Mouse (Mus musculus): Measurements from ENCODE around the gene Rab20. TPM values are rescaled to one million over a fixed set of nuclear protein-coding genes. Genes with fewer than 3 reads are reported as not detected.

Rab20 gene
- polyA plus RNA-seq, 1 experiment from 2014 or later = 28.1 TPM

GRCm38 (mm10) chr8:11421968-11422367 is 56.5 kb downstream of the Rab20 start:
- Histone ChIP-seq H3K4me1 (peaks cover 31% of the 10 kb centered on the region), H3K27ac (replicated peaks) (no peak overlapping the region; the same call in 1 of the 2 replicates), H3K27me3 (replicated peaks) (no peaks in the 10 kb centered on the region), H3K4me3 (no peak overlapping the region), H3K36me3 (peaks cover 63% of the 10 kb centered on the region), H3K9me3 (no peaks in the 10 kb centered on the region), H3K9ac (no peak overlapping the region), H3K4me2 (no peak overlapping the region)
- no peak for ATAC-seq (ENCODE audit: extremely low read depth, insufficient number of reproducible peaks, low FRiP score, low TSS enrichment)
- 46% methylated on average over 6 of the region's 6 CpGs for WGBS

- Histone ChIP-seq H3K4me3 (no peak overlapping the region), H3K27me3 (replicated peaks) (no peaks in the 10 kb centered on the region), H3K4me2 (no peak overlapping the region), H3K27ac (replicated peaks) (no peak overlapping the region), H3K36me3 (peaks cover 62% of the 10 kb centered on the region), H3K9ac (no peak overlapping the region), H3K9me3 (no peaks in the 10 kb centered on the region), H3K4me1 (peaks cover 31% of the 10 kb centered on the region)
- 57% methylated on average over 14 of the region's 14 CpGs for WGBS
- no peak for ATAC-seq (ENCODE audit: extremely low read depth, insufficient number of reproducible peaks, low FRiP score, low TSS enrichment)
Measured at GRCm38 (mm10) chr8:11421105-11421504, 57.4 kb downstream of the Rab20 start.

GRCm38 (mm10) chr8:11419645-11420044 is 58.9 kb downstream of the Rab20 start:
- peak; percentile 51; the same call in 1 of the 2 replicates for ATAC-seq (ENCODE audit: extremely low read depth, insufficient number of reproducible peaks, low FRiP score, low TSS enrichment)
- peaks cover 62% of the 10 kb centered on the region for H3K36me3 ChIP-seq
- H3K9me3 ChIP-seq = no peaks in the 10 kb centered on the region
- peak overlapping the region; percentile 53 for H3K27ac ChIP-seq (replicated peaks)
- H3K4me1 ChIP-seq = peaks cover 31% of the 10 kb centered on the region
- no peak overlapping the region for H3K4me3 ChIP-seq
- no peak overlapping the region for H3K4me2 ChIP-seq
- WGBS = 12% methylated on average over 2 of the region's 2 CpGs
- no peak overlapping the region for H3K9ac ChIP-seq
- H3K27me3 ChIP-seq (replicated peaks) = no peaks in the 10 kb centered on the region

GRCm38 (mm10) chr8:11419232-11419631 is 59.3 kb downstream of the Rab20 start:
- peak overlapping the region; percentile 53 for H3K27ac ChIP-seq (replicated peaks)
- no peak for ATAC-seq (ENCODE audit: extremely low read depth, insufficient number of reproducible peaks, low FRiP score, low TSS enrichment)
- no peak overlapping the region for H3K4me2 ChIP-seq
- 34% methylated on average over 6 of the region's 6 CpGs for WGBS
- no peak overlapping the region for H3K4me3 ChIP-seq
- 0 out of 2 replicates have a peak overlapping the region, but pooled peaks have one; percentile 6 for H3K9ac ChIP-seq
- H3K4me1 ChIP-seq = peaks cover 35% of the 10 kb centered on the region
- no peaks in the 10 kb centered on the region for H3K9me3 ChIP-seq
- H3K27me3 ChIP-seq (replicated peaks) = no peaks in the 10 kb centered on the region
- H3K36me3 ChIP-seq = peaks cover 63% of the 10 kb centered on the region

- Histone ChIP-seq H3K9me3 (no peaks in the 10 kb centered on the region), H3K4me1 (peaks cover 50% of the 10 kb centered on the region), H3K36me3 (peaks cover 64% of the 10 kb centered on the region), H3K9ac (no peak overlapping the region), H3K4me2 (no peak overlapping the region), H3K27me3 (replicated peaks) (no peaks in the 10 kb centered on the region), H3K4me3 (no peak overlapping the region), H3K27ac (replicated peaks) (no peak overlapping the region)
- WGBS = 74% methylated on average over 13 of the region's 13 CpGs
- no peak for ATAC-seq (ENCODE audit: extremely low read depth, insufficient number of reproducible peaks, low FRiP score, low TSS enrichment)
Measured at GRCm38 (mm10) chr8:11417762-11418161, 60.7 kb downstream of the Rab20 start.

- ATAC-seq (ENCODE audit: extremely low read depth, insufficient number of reproducible peaks, low FRiP score, low TSS enrichment) = no peak
- Histone ChIP-seq H3K36me3 (peaks cover 68% of the 10 kb centered on the region), H3K27me3 (replicated peaks) (no peaks in the 10 kb centered on the region), H3K4me2 (no peak overlapping the region), H3K9ac (no peak overlapping the region), H3K27ac (replicated peaks) (no peak overlapping the region), H3K4me3 (no peak overlapping the region), H3K9me3 (no peaks in the 10 kb centered on the region), H3K4me1 (peaks cover 48% of the 10 kb centered on the region)
- WGBS = 78% methylated on average over 10 of the region's 10 CpGs
Measured at GRCm38 (mm10) chr8:11415089-11415488, 63.4 kb downstream of the Rab20 start.

GRCm38 (mm10) chr8:11414304-11414703 is 64.2 kb downstream of the Rab20 start:
- peaks cover 76% of the 10 kb centered on the region for H3K36me3 ChIP-seq

GRCm38 (mm10) chr8:11412450-11412849 is 66.1 kb downstream of the Rab20 start:
- ATAC-seq (ENCODE audit: extremely low read depth, insufficient number of reproducible peaks, low FRiP score, low TSS enrichment) = no peak
- Histone ChIP-seq H3K4me3 (no peak overlapping the region), H3K27me3 (replicated peaks) (no peaks in the 10 kb centered on the region), H3K27ac (replicated peaks) (no peak overlapping the region), H3K36me3 (peaks cover 87% of the 10 kb centered on the region), H3K9me3 (no peaks in the 10 kb centered on the region), H3K4me2 (no peak overlapping the region), H3K4me1 (peaks cover 33% of the 10 kb centered on the region), H3K9ac (no peak overlapping the region)
- 47% methylated on average over 5 of the region's 5 CpGs for WGBS

More at GRCm38 (mm10) chr8:11414304-11414703, 64.2 kb downstream of the Rab20 start:
- peak overlapping the region; percentile 40; the same call in 1 of the 2 replicates for H3K9ac ChIP-seq
- H3K27ac ChIP-seq (replicated peaks) = no peak overlapping the region
- ATAC-seq (ENCODE audit: extremely low read depth, insufficient number of reproducible peaks, low FRiP score, low TSS enrichment) = no peak
- H3K4me1 ChIP-seq = peaks cover 46% of the 10 kb centered on the region
- H3K4me2 ChIP-seq = no peak overlapping the region
- 52% methylated on average over 8 of the region's 8 CpGs for WGBS
- H3K9me3 ChIP-seq = no peaks in the 10 kb centered on the region
- H3K27me3 ChIP-seq (replicated peaks) = no peaks in the 10 kb centered on the region
- H3K4me3 ChIP-seq = no peak overlapping the region

- Histone ChIP-seq H3K27me3 (replicated peaks) (no peaks in the 10 kb centered on the region), H3K36me3 (peaks cover 90% of the 10 kb centered on the region), H3K27ac (replicated peaks) (no peak overlapping the region), H3K9ac (no peak overlapping the region), H3K4me1 (peaks cover 38% of the 10 kb centered on the region), H3K4me2 (no peak overlapping the region), H3K9me3 (no peaks in the 10 kb centered on the region), H3K4me3 (no peak overlapping the region)
- ATAC-seq (ENCODE audit: extremely low read depth, insufficient number of reproducible peaks, low FRiP score, low TSS enrichment) = no peak
- WGBS = 74% methylated on average over 12 of the region's 12 CpGs
Measured at GRCm38 (mm10) chr8:11411504-11412124, 66.9 kb downstream of the Rab20 start.

GRCm38 (mm10) chr8:11405722-11406481 is 72.6 kb downstream of the Rab20 start:
- Histone ChIP-seq H3K27me3 (replicated peaks) (no peaks in the 10 kb centered on the region), H3K36me3 (peaks cover 85% of the 10 kb centered on the region), H3K4me2 (no peak overlapping the region), H3K4me1 (peaks cover 29% of the 10 kb centered on the region), H3K9ac (peak overlapping the region; percentile 60), H3K27ac (replicated peaks) (peak overlapping the region; percentile 74), H3K9me3 (no peaks in the 10 kb centered on the region), H3K4me3 (no peak overlapping the region)
- 31% methylated on average over 13 of the region's 13 CpGs for WGBS
- no peak for ATAC-seq (ENCODE audit: extremely low read depth, insufficient number of reproducible peaks, low FRiP score, low TSS enrichment)

GRCm38 (mm10) chr8:11404614-11405013 is 73.9 kb downstream of the Rab20 start:
- Histone ChIP-seq H3K4me1 (peaks cover 41% of the 10 kb centered on the region), H3K36me3 (peaks cover 76% of the 10 kb centered on the region), H3K27me3 (replicated peaks) (no peaks in the 10 kb centered on the region), H3K9ac (no peak overlapping the region), H3K4me2 (no peak overlapping the region), H3K27ac (replicated peaks) (no peak overlapping the region), H3K4me3 (no peak overlapping the region), H3K9me3 (no peaks in the 10 kb centered on the region)
- 65% methylated on average over 4 of the region's 4 CpGs for WGBS
- no peak for ATAC-seq (ENCODE audit: extremely low read depth, insufficient number of reproducible peaks, low FRiP score, low TSS enrichment)

All from heart, embryonic 13.5 days (tissue).